Mouse (Mus musculus) heart, embryonic 11.5 days (tissue): ENCODE measurements around the gene Ssc5d. TPM values are rescaled to one million over a fixed set of nuclear protein-coding genes. Genes with fewer than 3 reads are reported as not detected.
"Not testable (repeated sequence)": the region's sequence is repeated elsewhere in the genome, so short reads cannot be mapped to it uniquely, and the experiment has no call there.

ENCODE experiments used
- ATAC-seq: fragments of 200-750 bp; cut with Nextera tagmentation; replicated peaks from 2 replicates; pipeline ENCODE4 v1.8.0; 2017; ENCODE audit warnings: moderate library complexity; ENCODE audit not compliant: insufficient number of reproducible peaks, low FRiP score, low TSS enrichment
- H3K27ac ChIP-seq: fragments of 300-500 bp; sonication (generic); 2 replicates; pipeline ENCODE4 v1.5.1; 2014; ENCODE audit warnings: mild to moderate bottlenecking, low read depth, low read length
- H3K27me3 ChIP-seq: fragments of 300-500 bp; sonication (generic); 2 replicates; pipeline ENCODE4 v1.6.1; 2014; ENCODE audit warnings: mild to moderate bottlenecking, low read length, mixed read lengths; ENCODE audit not compliant: control insufficient read depth, insufficient read depth
- H3K36me3 ChIP-seq: fragments of 300-500 bp; sonication (generic); 2 replicates; pipeline ENCODE4 v1.6.1; 2014; ENCODE audit warnings: mild to moderate bottlenecking, low read length, moderate library complexity, mixed read lengths; ENCODE audit not compliant: control insufficient read depth, insufficient read depth
- H3K4me1 ChIP-seq: fragments of 300-500 bp; sonication (generic); 2 replicates; pipeline ENCODE4 v1.6.1; 2014; ENCODE audit warnings: low read length; ENCODE audit not compliant: control insufficient read depth, insufficient read depth
- H3K4me2 ChIP-seq: fragments of 300-500 bp; sonication (generic); 2 replicates; pipeline ENCODE4 v1.6.1; 2014; ENCODE audit warnings: mild to moderate bottlenecking, moderate library complexity
- H3K4me3 ChIP-seq: fragments of 300-500 bp; sonication (generic); 2 replicates; pipeline ENCODE4 v1.5.1; 2014; ENCODE audit warnings: low read depth, low read length
- H3K9ac ChIP-seq: fragments of 300-500 bp; sonication (generic); 2 replicates; pipeline ENCODE4 v1.6.1; 2014; ENCODE audit warnings: mild to moderate bottlenecking, low read depth, low read length, moderate library complexity
- H3K9me3 ChIP-seq: fragments of 300-500 bp; sonication (generic); replicated peaks from 2 replicates; pipeline ENCODE4 v1.6.1; 2016; ENCODE audit warnings: low read length; ENCODE audit not compliant: control insufficient read depth
- WGBS: fragments of 180-500 bp; shearing (Covaris S2); extraction: QIAGEN DNeasy Blood & Tissue Kit; methylation state at CpG from one replicate; pipeline ENCODE4 v1.1.7; 2014; ENCODE audit not compliant: insufficient replicate concordance; 5-methylcytosine and 5-hydroxymethylcytosine counted together
- polyA plus RNA-seq: library from polyadenylated mRNA; unstranded; fragments of >200 nt; fragmentation: Nextera tagmentation; extraction: Ambion mirVana; gene quantifications from 2 replicates; pipeline ENCODE4 v1.2.1, GENCODE M21; 2014

Ssc5d gene
- 0.53 and 1.1 TPM in 2 replicates for polyA plus RNA-seq

DNA sequence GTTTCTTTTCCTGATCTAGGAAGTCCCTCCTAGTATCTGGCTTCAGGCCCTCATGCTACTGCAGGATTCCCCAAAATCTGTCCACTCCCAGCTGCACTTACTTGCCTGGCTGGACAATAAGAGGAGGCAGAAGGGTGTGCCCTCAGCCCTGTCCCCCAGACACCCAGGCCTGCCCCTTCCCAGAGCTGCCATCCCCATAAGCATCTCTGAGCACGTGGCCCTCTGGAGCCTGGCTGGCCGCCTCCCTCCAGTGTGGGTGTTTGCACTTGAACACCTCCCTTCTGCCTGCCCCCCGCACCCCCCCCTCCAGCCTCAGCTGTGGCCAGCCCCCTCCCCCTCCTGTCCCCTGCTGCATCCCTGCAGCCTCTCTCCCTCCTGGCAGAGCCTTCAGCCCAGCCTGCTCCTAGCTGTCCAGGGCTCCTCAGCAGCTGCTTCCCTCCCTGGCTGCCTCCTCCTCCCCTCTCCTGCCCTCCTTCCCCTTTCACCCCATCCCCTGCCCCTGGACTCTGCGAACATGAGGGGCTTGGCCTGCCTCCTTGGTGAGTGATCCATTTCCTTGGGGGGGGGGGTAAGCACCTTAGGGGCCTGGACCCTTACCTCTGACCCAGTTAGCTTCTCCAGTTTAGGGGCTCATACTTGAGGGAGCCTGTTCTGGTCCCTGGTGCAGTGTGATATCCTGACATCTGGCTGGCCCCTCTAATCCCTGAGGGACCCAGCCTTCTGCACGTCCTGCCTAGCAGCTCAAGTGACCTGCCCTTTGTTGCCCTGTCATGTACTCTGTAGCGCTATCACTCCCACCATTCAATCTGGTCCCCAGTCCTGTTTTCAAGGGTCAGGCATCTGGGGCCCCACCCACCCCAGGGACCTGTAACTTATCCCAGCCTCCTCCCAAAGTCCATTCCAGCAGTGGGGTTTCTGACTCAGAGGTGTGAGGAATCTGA is at the start of gene Ssc5d:
Gene Ssc5d, plus strand, starts transcription at position 345 of the 941 bp plus-strand sequence.
- 0 out of 2 replicates have a peak, but pooled peaks cover 2% of the 10 kb centered on the region for H3K36me3 ChIP-seq
- peaks cover 45% of the 10 kb centered on the region for H3K4me1 ChIP-seq
- 0 out of 2 replicates have a peak within 1 kb of the TSS, but pooled peaks have one; percentile 40 for H3K9ac ChIP-seq
- H3K27ac ChIP-seq: peak within 1 kb of the TSS; percentile 22; the same call in 1 of the 2 replicates
- H3K4me3 ChIP-seq: no peak within 1 kb of the TSS
- peak; percentile 16; the same call in 1 of the 2 replicates for ATAC-seq
- H3K4me2 ChIP-seq: peak within 1 kb of the TSS; percentile 14; the same call in 1 of the 2 replicates
- H3K9me3 ChIP-seq: no peaks in the 10 kb centered on the region
- 12% methylated on average over 6 of the region's 6 CpGs for WGBS
- H3K27me3 ChIP-seq: no peaks in the 10 kb centered on the region

DNA sequence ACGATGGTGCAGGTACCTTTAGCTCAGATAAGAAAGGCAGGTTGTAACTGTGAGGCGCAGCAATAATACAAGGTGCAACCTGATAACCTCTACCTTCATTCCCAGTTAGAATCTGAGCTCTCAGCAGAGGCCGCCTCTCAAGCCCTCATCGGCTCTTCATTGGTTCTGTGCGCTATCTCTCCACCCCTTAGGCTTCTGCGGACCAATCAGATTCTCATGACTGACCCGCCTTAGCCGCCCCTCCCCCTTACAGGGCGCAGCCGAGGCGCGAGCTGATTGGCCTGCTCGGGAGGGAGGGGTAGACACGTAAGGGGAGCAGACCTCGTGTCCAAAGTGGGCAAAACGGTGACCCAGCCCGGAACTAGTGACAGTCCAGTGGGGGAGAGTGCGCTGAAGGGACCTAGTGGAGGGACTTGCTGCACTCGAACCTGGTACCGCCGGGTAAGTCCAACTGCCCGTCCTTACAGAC is 48.8 kb upstream of the Ssc5d start, which contains the start of gene Isoc2a:
Gene Isoc2a, plus strand, starts transcription at position 401 of the 469 bp plus-strand sequence.
- Histone ChIP-seq H3K4me1 (peaks cover 11% of the 10 kb centered on the region), H3K4me3 (peak within 1 kb of the TSS; percentile 56), H3K4me2 (peak within 1 kb of the TSS; percentile 92), H3K9ac (peak within 1 kb of the TSS; percentile 75), H3K27me3 (no peaks in the 10 kb centered on the region), H3K9me3 (no peaks in the 10 kb centered on the region), H3K27ac (no peak within 1 kb of the TSS), H3K36me3 (no peaks in the 10 kb centered on the region)
- WGBS: under 1% methylated on average over 22 of the region's 22 CpGs
- peak; percentile 99 for ATAC-seq

GRCm38 (mm10) chr7:4877226-4877625 is 48.4 kb upstream of the Ssc5d start:
- WGBS: 6% methylated on average over 11 of the region's 11 CpGs
- Histone ChIP-seq H3K27me3 (no peaks in the 10 kb centered on the region), H3K9ac (peak overlapping the region; percentile 75), H3K27ac (no peak overlapping the region), H3K4me3 (peak overlapping the region; percentile 56), H3K4me1 (peaks cover 11% of the 10 kb centered on the region), H3K36me3 (no peaks in the 10 kb centered on the region), H3K4me2 (peak overlapping the region; percentile 92), H3K9me3 (no peaks in the 10 kb centered on the region)
- peak; percentile 10; the same call in 1 of the 2 replicates for ATAC-seq

- Histone ChIP-seq H3K4me3 (no peak overlapping the region), H3K36me3 (no peaks in the 10 kb centered on the region), H3K4me1 (peaks cover 11% of the 10 kb centered on the region), H3K4me2 (peak overlapping the region; percentile 92), H3K27me3 (no peaks in the 10 kb centered on the region), H3K9me3 (no peaks in the 10 kb centered on the region), H3K9ac (no peak overlapping the region), H3K27ac (no peak overlapping the region)
- ATAC-seq: no peak
Observed at GRCm38 (mm10) chr7:4878186-4878585, 47.4 kb upstream of the Ssc5d start.

- H3K4me1 ChIP-seq: peaks cover 11% of the 10 kb centered on the region
- not testable (repeated sequence) for ATAC-seq, H3K9ac ChIP-seq, H3K9me3 ChIP-seq, H3K27ac ChIP-seq, H3K4me3 ChIP-seq, H3K27me3 ChIP-seq, H3K36me3 ChIP-seq, H3K4me2 ChIP-seq
- 90% methylated on average over 1 of the region's 1 CpGs for WGBS
Observed at GRCm38 (mm10) chr7:4879036-4879435, 46.5 kb upstream of the Ssc5d start.

DNA sequence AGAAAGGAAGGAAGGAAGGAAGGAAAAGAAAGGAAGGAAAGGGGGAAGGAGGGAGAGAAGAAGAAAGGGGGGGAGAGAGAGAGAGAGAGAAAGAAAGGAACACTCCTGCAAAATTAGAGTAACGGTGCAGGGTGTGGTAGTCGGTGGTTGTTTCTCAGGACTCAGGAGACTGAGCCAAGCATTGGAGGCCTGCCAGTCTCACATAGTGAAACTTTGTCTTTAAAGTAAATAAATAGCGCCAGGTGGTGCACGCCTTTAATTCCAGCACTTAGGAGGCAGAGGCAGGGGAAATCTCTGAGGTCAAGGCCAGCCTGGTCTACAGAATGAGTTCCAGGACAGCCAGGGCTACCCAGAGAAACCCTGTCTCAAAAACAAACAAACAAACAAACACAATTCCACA is 38.9 kb upstream of the Ssc5d start:
- 76% methylated on average over 4 of the region's 4 CpGs for WGBS
- no peak overlapping the region for H3K4me3 ChIP-seq
- no peak for ATAC-seq
- H3K4me2 ChIP-seq: no peak overlapping the region
- no peaks in the 10 kb centered on the region for H3K27me3 ChIP-seq
- no peak overlapping the region for H3K9ac ChIP-seq
- H3K36me3 ChIP-seq: no peaks in the 10 kb centered on the region
- H3K9me3 ChIP-seq: no peaks in the 10 kb centered on the region
- no peaks in the 10 kb centered on the region for H3K4me1 ChIP-seq
- no peak overlapping the region for H3K27ac ChIP-seq

DNA sequence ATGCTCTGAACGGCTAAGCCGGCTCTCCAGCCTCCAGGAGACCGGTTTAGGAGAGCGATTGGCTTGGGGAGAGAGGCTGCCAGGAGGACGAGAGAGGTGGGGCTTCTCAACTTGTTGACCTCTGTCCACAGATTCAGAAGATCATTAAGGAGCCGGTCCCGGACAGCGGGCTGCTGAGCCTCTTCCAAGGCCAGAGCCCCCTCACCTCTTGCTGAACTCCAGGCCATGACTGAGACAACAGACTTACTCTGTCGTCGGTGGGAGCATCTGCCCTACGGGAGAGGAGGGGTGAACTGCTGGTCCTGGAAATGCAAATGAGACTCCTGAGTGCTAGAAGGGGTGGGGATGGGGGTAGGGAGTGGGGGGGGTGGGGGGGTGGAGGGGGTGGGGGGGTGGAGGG is 30.4 kb upstream of the Ssc5d start:
- no peak overlapping the region for H3K4me2 ChIP-seq
- no peak overlapping the region for H3K4me3 ChIP-seq
- no peaks in the 10 kb centered on the region for H3K36me3 ChIP-seq
- 54% methylated on average over 11 of the region's 11 CpGs for WGBS
- peaks cover 9% of the 10 kb centered on the region for H3K4me1 ChIP-seq
- no peaks in the 10 kb centered on the region for H3K9me3 ChIP-seq
- no peaks in the 10 kb centered on the region for H3K27me3 ChIP-seq
- ATAC-seq: no peak
- no peak overlapping the region for H3K27ac ChIP-seq
- no peak overlapping the region for H3K9ac ChIP-seq

GRCm38 (mm10) chr7:4898851-4899648 is 26.5 kb upstream of the Ssc5d start:
- peak overlapping the region; percentile 63 for H3K9ac ChIP-seq
- no peaks in the 10 kb centered on the region for H3K36me3 ChIP-seq
- no peak; the same call in 1 of the 2 replicates for ATAC-seq
- H3K27ac ChIP-seq: no peak overlapping the region
- H3K4me3 ChIP-seq: peak overlapping the region; percentile 42
- H3K9me3 ChIP-seq: no peaks in the 10 kb centered on the region
- WGBS: 17% methylated on average over 17 of the region's 18 CpGs
- peaks cover 9% of the 10 kb centered on the region for H3K4me1 ChIP-seq
- H3K27me3 ChIP-seq: no peaks in the 10 kb centered on the region
- peak overlapping the region; percentile 72 for H3K4me2 ChIP-seq
